Mouse (Mus musculus) heart, embryonic 14.5 days (tissue): ENCODE results near the gene Eif5. TPM values are rescaled to one million over a fixed set of nuclear protein-coding genes. Genes with fewer than 3 reads are reported as not detected.

Experiments used
- ATAC-seq: fragments of 200-750 bp; cut with Nextera tagmentation; 2 replicates; pipeline ENCODE4 v1.8.0; 2017; ENCODE audit warnings: low read depth, moderate TSS enrichment; ENCODE audit not compliant: insufficient number of reproducible peaks, insufficient read depth, low FRiP score
- H3K27ac ChIP-seq, 2 experiments: fragments of 200-500 bp in 1 of 2; fragments of 300-500 bp in 1 of 2; sonication (generic) in 1 of 2; replicated peaks in 1 of 2; 2 replicates each; pipeline ENCODE4 v1.5.1; 2012 to 2014; ENCODE audit warnings: low read depth in 2 of 2, low read length in 2 of 2, control low read depth in 1 of 2, mild to moderate bottlenecking in 1 of 2, mixed read lengths in 1 of 2; ENCODE audit not compliant: control insufficient read depth in 1 of 2, insufficient read depth in 1 of 2
- H3K27me3 ChIP-seq: fragments of 300-500 bp; sonication (generic); 2 replicates; pipeline ENCODE4 v1.6.1; 2014; ENCODE audit warnings: mild to moderate bottlenecking, low read length, control low read depth; ENCODE audit not compliant: control insufficient read depth, insufficient read depth
- H3K36me3 ChIP-seq: fragments of 300-500 bp; sonication (generic); 2 replicates; pipeline ENCODE4 v1.6.1; 2014; ENCODE audit warnings: mild to moderate bottlenecking, control low read depth, low read length, mixed read lengths; ENCODE audit not compliant: control insufficient read depth, insufficient read depth
- H3K4me1 ChIP-seq, 2 experiments: fragments of 200-500 bp in 1 of 2; fragments of 300-500 bp in 1 of 2; sonication (generic) in 1 of 2; 2 replicates each; pipeline ENCODE4 v1.6.1; 2012 to 2014; ENCODE audit warnings: low read length in 2 of 2, control low read depth in 1 of 2, mixed read lengths in 1 of 2; ENCODE audit not compliant: control insufficient read depth in 2 of 2, insufficient read depth in 2 of 2
- H3K4me2 ChIP-seq: fragments of 300-500 bp; sonication (generic); 2 replicates; pipeline ENCODE4 v1.6.1; 2014; ENCODE audit warnings: mild to moderate bottlenecking, low read length
- H3K4me3 ChIP-seq, 2 experiments: fragments of 200-500 bp in 1 of 2; fragments of 300-500 bp in 1 of 2; sonication (generic) in 1 of 2; 2 replicates each; pipeline ENCODE4 v1.5.1; 2012 to 2014; ENCODE audit warnings: low read length in 2 of 2, mild to moderate bottlenecking in 2 of 2, control low read depth in 1 of 2, low read depth in 1 of 2, moderate library complexity in 1 of 2; ENCODE audit not compliant: control insufficient read depth in 1 of 2, insufficient read depth in 1 of 2
- H3K9ac ChIP-seq: fragments of 300-500 bp; sonication (generic); 2 replicates; pipeline ENCODE4 v1.6.1; 2014; ENCODE audit warnings: mild to moderate bottlenecking, low read length
- H3K9me3 ChIP-seq: fragments of 300-500 bp; sonication (generic); 2 replicates; pipeline ENCODE4 v1.6.1; 2016; ENCODE audit warnings: low read length, control low read depth; ENCODE audit not compliant: control insufficient read depth
- WGBS: fragments of 180-500 bp; shearing (Covaris S2); extraction: QIAGEN DNeasy Blood & Tissue Kit; methylation state at CpG from one replicate; pipeline ENCODE4 v1.1.7; 2014; 5-methylcytosine and 5-hydroxymethylcytosine counted together
- polyA plus RNA-seq: library from polyadenylated mRNA; unstranded; fragments of >200 nt; fragmentation: Nextera tagmentation; extraction: Ambion mirVana; gene quantifications from 2 replicates; pipeline ENCODE4 v1.2.1, GENCODE M21; 2014

Eif5 gene
- polyA plus RNA-seq, result 364 and 377 TPM in 2 replicates

GRCm38 (mm10) chr12:111537796-111538291 is at the start of gene Eif5:
TSS of gene Eif5 (plus strand) at chr12:111538016.
- peaks cover 38% of the 10 kb centered on the region for H3K36me3 ChIP-seq
- no peaks in the 10 kb centered on the region for H3K9me3 ChIP-seq
- peak within 1 kb of the TSS; percentile 96 to 99 for H3K27ac ChIP-seq
- H3K9ac ChIP-seq, result peak within 1 kb of the TSS; percentile 99
- 0% methylated on average over 31 of the region's 47 CpGs for WGBS
- no peaks in the 10 kb centered on the region for H3K27me3 ChIP-seq
- H3K4me3 ChIP-seq, result peak within 1 kb of the TSS; percentile 90 to 97
- H3K4me2 ChIP-seq, result peak within 1 kb of the TSS; percentile 83
- peaks cover 5 to 38% of the 10 kb centered on the region in 2 experiments; a peak in 3 of 4 replicates for H3K4me1 ChIP-seq
- ATAC-seq, result peak; percentile 98

DNA sequence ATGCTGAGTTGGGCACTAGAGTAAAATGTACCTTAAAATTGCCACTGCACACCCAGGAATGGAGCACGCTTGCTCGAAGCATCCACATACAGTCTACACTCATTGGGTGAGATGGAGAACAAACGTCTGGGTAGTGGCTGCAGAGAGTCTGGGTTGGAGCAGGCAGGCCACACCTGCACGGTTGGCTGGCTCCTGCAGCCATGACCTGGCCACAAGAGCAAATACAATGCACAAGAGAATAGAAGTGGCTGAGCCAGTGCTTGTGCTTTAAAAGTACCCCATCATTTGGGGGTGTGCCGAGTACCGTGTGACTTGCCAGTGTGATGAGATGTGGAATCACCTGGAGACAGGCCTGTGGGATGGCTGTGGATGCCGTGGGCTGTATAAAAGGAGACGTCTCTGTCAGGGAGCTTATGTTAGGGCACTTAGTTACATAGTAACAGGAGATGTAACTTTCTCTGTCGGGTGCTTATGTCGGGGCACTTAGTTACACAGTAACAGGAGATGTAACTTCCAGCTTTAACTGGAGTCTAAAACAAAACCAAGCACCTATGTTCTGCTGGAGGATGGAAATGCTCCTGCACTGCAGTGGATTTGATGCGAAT is 48.5 kb upstream of the Eif5 start:
- Histone ChIP-seq H3K4me1 (peaks cover 3 to 21% of the 10 kb centered on the region in 2 experiments), H3K36me3 (no peaks in the 10 kb centered on the region), H3K27ac (no peak overlapping the region), H3K9ac (no peak overlapping the region), H3K27me3 (peaks cover 55% of the 10 kb centered on the region), H3K4me3 (no peak overlapping the region), H3K4me2 (no peak overlapping the region), H3K9me3 (peaks cover 4% of the 10 kb centered on the region; the same call in 1 of the 2 replicates)
- WGBS, result 76% methylated on average over 11 of the region's 11 CpGs
- no peak for ATAC-seq

DNA sequence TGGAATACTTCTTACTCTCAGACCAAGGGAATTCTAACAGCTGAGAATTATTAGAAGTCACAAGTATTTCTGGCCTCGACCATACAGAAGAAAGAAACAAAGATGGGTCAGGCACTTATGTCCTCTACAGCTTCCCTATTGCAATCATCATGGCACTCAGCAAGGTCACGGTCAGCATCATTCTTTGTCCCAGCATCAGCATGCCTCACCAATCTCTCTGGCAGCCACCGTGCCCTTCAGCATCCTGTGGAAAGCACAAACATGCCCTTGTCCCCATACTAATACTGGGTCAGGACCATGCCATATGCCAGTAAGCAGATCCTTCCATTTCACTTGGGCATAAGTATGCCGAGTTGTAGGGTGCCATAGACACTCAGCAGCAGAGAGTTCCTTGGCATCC is 42.9 kb upstream of the Eif5 start:
- Histone ChIP-seq H3K36me3 (no peaks in the 10 kb centered on the region), H3K9me3 (peaks cover 4% of the 10 kb centered on the region; the same call in 1 of the 2 replicates), H3K4me2 (no peak overlapping the region), H3K9ac (no peak overlapping the region), H3K4me1 (no peaks in the 10 kb centered on the region), H3K27ac (no peak overlapping the region), H3K4me3 (no peak overlapping the region), H3K27me3 (peaks cover 3% of the 10 kb centered on the region; the same call in 1 of the 2 replicates)
- no peak for ATAC-seq
- WGBS, result 54% methylated on average over 4 of the region's 4 CpGs

- Histone ChIP-seq H3K4me2 (no peak overlapping the region), H3K9ac (no peak overlapping the region), H3K27ac (no peak overlapping the region), H3K9me3 (peaks cover 4% of the 10 kb centered on the region; the same call in 1 of the 2 replicates), H3K4me3 (no peak overlapping the region), H3K36me3 (no peaks in the 10 kb centered on the region), H3K4me1 (no peaks in the 10 kb centered on the region), H3K27me3 (no peaks in the 10 kb centered on the region; the same call in 1 of the 2 replicates)
- 46% methylated on average over 2 of the region's 2 CpGs for WGBS
- ATAC-seq, result no peak
Measured at GRCm38 (mm10) chr12:111497076-111497475, 40.7 kb upstream of the Eif5 start.

DNA sequence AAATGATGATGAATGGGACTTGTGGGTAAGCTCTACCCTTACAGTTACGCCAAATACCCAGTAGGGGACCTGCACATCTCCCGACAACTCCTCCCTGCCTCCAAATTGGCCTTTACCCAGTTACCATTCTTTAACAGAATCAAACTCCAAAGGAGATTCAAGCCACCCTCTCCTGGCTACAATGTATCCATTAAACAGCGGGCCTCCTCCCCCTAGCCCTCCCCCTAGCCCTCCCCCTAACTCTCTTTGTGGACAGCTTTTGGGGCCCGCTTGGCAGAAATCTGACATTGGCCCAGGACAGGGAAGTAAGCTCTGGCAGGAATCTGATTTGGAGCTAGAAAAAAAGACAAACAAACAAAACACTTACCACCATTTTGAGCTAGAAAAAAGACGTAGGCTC is 38.2 kb upstream of the Eif5 start:
- no peak for ATAC-seq
- WGBS, result 61% methylated on average over 5 of the region's 5 CpGs

GRCm38 (mm10) chr12:111500725-111501124 is 37.1 kb upstream of the Eif5 start:
- H3K4me1 ChIP-seq, result no peaks in the 10 kb centered on the region
- 30% methylated on average over 5 of the region's 5 CpGs for WGBS
- no peak overlapping the region for H3K9ac ChIP-seq
- no peak overlapping the region for H3K4me3 ChIP-seq
- H3K27ac ChIP-seq, result no peak overlapping the region
- peaks cover 3% of the 10 kb centered on the region; the same call in 1 of the 2 replicates for H3K27me3 ChIP-seq
- no peaks in the 10 kb centered on the region for H3K9me3 ChIP-seq
- H3K36me3 ChIP-seq, result no peaks in the 10 kb centered on the region
- H3K4me2 ChIP-seq, result no peak overlapping the region
- no peak for ATAC-seq

More for the DNA sequence above, 38.2 kb upstream of the Eif5 start:
- Histone ChIP-seq H3K27me3 (peaks cover 3% of the 10 kb centered on the region; the same call in 1 of the 2 replicates), H3K36me3 (no peaks in the 10 kb centered on the region), H3K4me1 (no peaks in the 10 kb centered on the region), H3K4me3 (no peak overlapping the region), H3K9ac (no peak overlapping the region), H3K4me2 (no peak overlapping the region), H3K27ac (no peak overlapping the region), H3K9me3 (no peaks in the 10 kb centered on the region)

- no peaks in the 10 kb centered on the region for H3K9me3 ChIP-seq
- no peak overlapping the region for H3K4me2 ChIP-seq
- H3K9ac ChIP-seq, result no peak overlapping the region
- H3K27ac ChIP-seq, result no peak overlapping the region
- no peak overlapping the region for H3K4me3 ChIP-seq
- 71% methylated on average over 12 of the region's 12 CpGs for WGBS
- H3K27me3 ChIP-seq, result peaks cover 3% of the 10 kb centered on the region; the same call in 1 of the 2 replicates
- no peaks in the 10 kb centered on the region for H3K36me3 ChIP-seq
- no peak for ATAC-seq
- no peaks in the 10 kb centered on the region for H3K4me1 ChIP-seq
Measured at GRCm38 (mm10) chr12:111503063-111503567, 34.7 kb upstream of the Eif5 start.
